Mouse (Mus musculus) bone marrow macrophage, adult 2 months (primary cell): Measurements from ENCODE around the gene 4931406P16Rik.

Experiments
- CTCF ChIP-seq: IDR thresholded peaks from 2 replicates; pipeline ENCODE4 v1.5.1; 2012; ENCODE audit warnings: low read depth, mild to moderate bottlenecking, low read length, moderate library complexity
- POLR2A ChIP-seq: IDR thresholded peaks from 2 replicates; pipeline ENCODE4 v1.6.1; 2012; ENCODE audit warnings: mild to moderate bottlenecking, low read depth, low read length, borderline replicate concordance

GRCm38 (mm10) chr7:34229691-34230111, 83.7 kb downstream of the 4931406P16Rik start:
- TF ChIP-seq CTCF, result no peak
- no peak for TF ChIP-seq POLR2A
